Mouse (Mus musculus): ENCODE results near the gene Ifit3.

DNA sequence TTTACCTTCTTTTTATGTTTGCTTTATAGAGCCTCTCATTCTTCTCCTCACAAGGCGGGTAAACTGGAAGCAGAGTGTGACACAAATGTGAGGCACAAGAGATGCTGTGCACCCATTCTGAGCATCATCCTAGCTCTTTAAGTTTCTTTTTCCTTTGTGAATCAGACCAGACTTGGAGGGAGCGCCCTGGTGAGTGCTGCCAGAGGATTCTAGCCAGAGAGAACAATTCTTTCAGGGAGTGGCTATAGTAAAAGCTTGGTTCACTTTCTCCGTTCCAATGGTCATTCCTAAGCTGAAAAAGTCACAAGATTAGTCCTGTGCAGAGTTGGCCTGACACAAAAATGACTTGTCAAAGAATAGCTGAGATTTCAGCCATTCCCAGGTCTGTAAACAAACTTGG lies 26.7 kb upstream of the Ifit3 start:
- TF ChIP-seq CTCF (IDR thresholded peaks at IDR 0.05; ENCODE audit: borderline replicate concordance, control insufficient read depth, extremely low read depth, insufficient read depth, low read length, poor library complexity) (no peak), POLR2A (IDR thresholded peaks at IDR 0.05; ENCODE audit: control insufficient read depth, extremely low read depth, insufficient read depth, low read length, poor library complexity) (no peak)

All from thymus, adult 2 months (tissue).